Mouse (Mus musculus): Measurements from ENCODE around the gene Jag2. TPM values are rescaled to one million over a fixed set of nuclear protein-coding genes. Genes with fewer than 3 reads are reported as not detected.

The Jag2 gene
- polyA plus RNA-seq, 1 experiment, result 23.0 TPM

GRCm38 (mm10) chr12:112961428-112961827 is 31.9 kb upstream of the Jag2 start:
- 4% methylated on average over 7 of the region's 7 CpGs for WGBS
- Histone ChIP-seq H3K27ac (ENCODE audit: insufficient read depth, low read length) (peak overlapping the region; percentile 37), H3K27me3 (ENCODE audit: control insufficient read depth, insufficient read depth, low read length) (no peaks in the 10 kb centered on the region), H3K4me3 (replicated peaks; ENCODE audit: insufficient read depth, low read depth, low read length) (no peak overlapping the region), H3K4me1 (ENCODE audit: control insufficient read depth, insufficient read depth, low read length) (peaks cover 31% of the 10 kb centered on the region)
- DNase-seq, result peak; percentile 72 to 83
- no peak for TF ChIP-seq POLR2A (IDR thresholded peaks at IDR 0.05; ENCODE audit: borderline replicate concordance, insufficient read depth, low read length)
- TF ChIP-seq CTCF (IDR thresholded peaks at IDR 0.05; ENCODE audit: borderline replicate concordance, insufficient read depth, low read depth, low read length), result no peak

- no peak for DNase-seq
- peaks cover 22% of the 10 kb centered on the region for H3K4me1 ChIP-seq (ENCODE audit: control insufficient read depth, insufficient read depth, low read length)
- 71% methylated on average over 8 of the region's 8 CpGs for WGBS
- TF ChIP-seq CTCF (IDR thresholded peaks at IDR 0.05; ENCODE audit: borderline replicate concordance, insufficient read depth, low read depth, low read length) (no peak), POLR2A (IDR thresholded peaks at IDR 0.05; ENCODE audit: borderline replicate concordance, insufficient read depth, low read length) (no peak)
- H3K27ac ChIP-seq (ENCODE audit: insufficient read depth, low read length), result no peak overlapping the region
- H3K4me3 ChIP-seq (replicated peaks; ENCODE audit: insufficient read depth, low read depth, low read length), result no peak overlapping the region
- H3K27me3 ChIP-seq (ENCODE audit: control insufficient read depth, insufficient read depth, low read length), result no peaks in the 10 kb centered on the region
Observed at GRCm38 (mm10) chr12:112959421-112959820, 29.8 kb upstream of the Jag2 start.

DNA sequence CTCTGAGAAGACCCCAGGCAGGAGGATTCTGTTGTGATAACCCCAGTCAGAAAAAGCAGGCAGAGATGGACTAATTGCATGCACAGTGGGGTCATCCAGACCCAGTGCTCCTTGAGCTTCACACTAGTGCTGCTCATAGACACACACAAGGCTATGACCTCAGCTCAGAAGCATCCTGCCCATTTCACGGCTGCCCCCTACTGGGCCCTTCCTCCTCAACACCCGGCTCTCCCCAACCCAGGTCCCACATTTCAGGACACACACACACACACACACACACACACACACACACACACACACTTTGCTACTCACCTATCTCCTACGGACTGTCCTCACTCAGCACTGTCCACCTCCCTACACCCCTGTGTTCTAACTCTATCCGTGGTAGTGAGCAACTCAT is 28.7 kb upstream of the Jag2 start:
- peak in 1 of 2 experiments; percentile 42 for DNase-seq
- Histone ChIP-seq H3K27me3 (ENCODE audit: control insufficient read depth, insufficient read depth, low read length) (no peaks in the 10 kb centered on the region), H3K4me3 (replicated peaks; ENCODE audit: insufficient read depth, low read depth, low read length) (no peak overlapping the region), H3K4me1 (ENCODE audit: control insufficient read depth, insufficient read depth, low read length) (peaks cover 25% of the 10 kb centered on the region), H3K27ac (ENCODE audit: insufficient read depth, low read length) (no peak overlapping the region)
- TF ChIP-seq CTCF (IDR thresholded peaks at IDR 0.05; ENCODE audit: borderline replicate concordance, insufficient read depth, low read depth, low read length), result peak; percentile 46; the same call in 1 of the 2 replicates
- no peak for TF ChIP-seq POLR2A (IDR thresholded peaks at IDR 0.05; ENCODE audit: borderline replicate concordance, insufficient read depth, low read length)
- 48% methylated on average over 4 of the region's 4 CpGs for WGBS

GRCm38 (mm10) chr12:112955800-112956199 is 26.2 kb upstream of the Jag2 start:
- peak; percentile 76 to 86 for DNase-seq
- 32% methylated on average over 4 of the region's 4 CpGs for WGBS
- H3K4me1 ChIP-seq (ENCODE audit: control insufficient read depth, insufficient read depth, low read length), result peaks cover 30% of the 10 kb centered on the region
- H3K4me3 ChIP-seq (replicated peaks; ENCODE audit: insufficient read depth, low read depth, low read length), result no peak overlapping the region
- H3K27me3 ChIP-seq (ENCODE audit: control insufficient read depth, insufficient read depth, low read length), result no peaks in the 10 kb centered on the region
- TF ChIP-seq POLR2A (IDR thresholded peaks at IDR 0.05; ENCODE audit: borderline replicate concordance, insufficient read depth, low read length), result no peak
- peak; percentile 97 for TF ChIP-seq CTCF (IDR thresholded peaks at IDR 0.05; ENCODE audit: borderline replicate concordance, insufficient read depth, low read depth, low read length)
- H3K27ac ChIP-seq (ENCODE audit: insufficient read depth, low read length), result no peak overlapping the region

DNA sequence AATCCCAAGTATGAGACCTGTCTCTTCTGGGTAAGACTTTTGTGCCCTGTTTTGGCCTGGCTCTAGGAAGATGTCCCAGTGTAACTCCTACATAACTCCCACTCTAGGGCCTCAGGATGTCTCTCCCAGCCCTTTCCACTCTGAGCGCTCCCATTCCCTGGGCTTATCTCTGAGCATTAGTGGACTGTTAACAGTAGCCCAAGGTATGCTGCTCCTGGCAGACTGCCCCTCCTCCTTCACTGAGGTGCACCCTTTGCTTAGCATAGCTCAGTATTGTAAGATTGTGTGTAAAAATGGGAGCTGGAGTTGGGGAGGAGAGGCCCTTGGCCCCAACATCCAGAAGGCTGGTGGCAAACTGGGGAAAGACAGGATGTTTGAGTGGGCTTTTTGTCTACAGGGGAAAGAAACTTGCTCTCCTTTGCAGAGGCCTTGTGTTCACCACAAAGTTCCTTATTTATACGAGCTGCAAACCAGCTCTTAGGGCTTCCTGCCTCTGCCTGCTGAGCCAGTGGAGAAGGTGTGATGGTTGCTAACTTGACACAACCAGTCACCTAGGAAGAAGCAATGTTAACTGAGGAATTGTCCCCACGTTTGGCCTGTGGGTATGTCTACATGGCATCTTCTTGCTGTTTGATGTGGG is 23.5 kb upstream of the Jag2 start:
- H3K27ac ChIP-seq (ENCODE audit: insufficient read depth, low read length), result no peak overlapping the region
- DNase-seq, result no peak
- H3K4me3 ChIP-seq (replicated peaks; ENCODE audit: insufficient read depth, low read depth, low read length), result no peak overlapping the region
- H3K4me1 ChIP-seq (ENCODE audit: control insufficient read depth, insufficient read depth, low read length), result peaks cover 27% of the 10 kb centered on the region
- no peak for TF ChIP-seq POLR2A (IDR thresholded peaks at IDR 0.05; ENCODE audit: borderline replicate concordance, insufficient read depth, low read length)
- no peak for TF ChIP-seq CTCF (IDR thresholded peaks at IDR 0.05; ENCODE audit: borderline replicate concordance, insufficient read depth, low read depth, low read length)
- H3K27me3 ChIP-seq (ENCODE audit: control insufficient read depth, insufficient read depth, low read length), result no peaks in the 10 kb centered on the region
- 78% methylated on average over 3 of the region's 3 CpGs for WGBS

- DNase-seq, result peak; percentile 65 to 78
- Histone ChIP-seq H3K4me3 (replicated peaks; ENCODE audit: insufficient read depth, low read depth, low read length) (no peak overlapping the region), H3K4me1 (ENCODE audit: control insufficient read depth, insufficient read depth, low read length) (peaks cover 26% of the 10 kb centered on the region), H3K27me3 (ENCODE audit: control insufficient read depth, insufficient read depth, low read length) (no peaks in the 10 kb centered on the region), H3K27ac (ENCODE audit: insufficient read depth, low read length) (no peak overlapping the region)
- TF ChIP-seq POLR2A (IDR thresholded peaks at IDR 0.05; ENCODE audit: borderline replicate concordance, insufficient read depth, low read length) (no peak), CTCF (IDR thresholded peaks at IDR 0.05; ENCODE audit: borderline replicate concordance, insufficient read depth, low read depth, low read length) (no peak)
- WGBS, result 11% methylated on average over 8 of the region's 8 CpGs
Observed at GRCm38 (mm10) chr12:112952433-112952832, 22.9 kb upstream of the Jag2 start.

- no peak for DNase-seq
- H3K4me1 ChIP-seq (ENCODE audit: control insufficient read depth, insufficient read depth, low read length), result peaks cover 26% of the 10 kb centered on the region
- no peak overlapping the region for H3K4me3 ChIP-seq (replicated peaks; ENCODE audit: insufficient read depth, low read depth, low read length)
- H3K27me3 ChIP-seq (ENCODE audit: control insufficient read depth, insufficient read depth, low read length), result no peaks in the 10 kb centered on the region
- no peak for TF ChIP-seq POLR2A (IDR thresholded peaks at IDR 0.05; ENCODE audit: borderline replicate concordance, insufficient read depth, low read length)
- no peak for TF ChIP-seq CTCF (IDR thresholded peaks at IDR 0.05; ENCODE audit: borderline replicate concordance, insufficient read depth, low read depth, low read length)
- 49% methylated on average over 7 of the region's 7 CpGs for WGBS
- peak overlapping the region; percentile 34 for H3K27ac ChIP-seq (ENCODE audit: insufficient read depth, low read length)
Observed at GRCm38 (mm10) chr12:112951150-112951842, 21.7 kb upstream of the Jag2 start.

- H3K4me1 ChIP-seq (ENCODE audit: control insufficient read depth, insufficient read depth, low read length), result peaks cover 26% of the 10 kb centered on the region
- H3K27me3 ChIP-seq (ENCODE audit: control insufficient read depth, insufficient read depth, low read length), result no peaks in the 10 kb centered on the region
- peak overlapping the region; percentile 34 for H3K27ac ChIP-seq (ENCODE audit: insufficient read depth, low read length)
- TF ChIP-seq CTCF (IDR thresholded peaks at IDR 0.05; ENCODE audit: borderline replicate concordance, insufficient read depth, low read depth, low read length), result no peak
- no peak for TF ChIP-seq POLR2A (IDR thresholded peaks at IDR 0.05; ENCODE audit: borderline replicate concordance, insufficient read depth, low read length)
- DNase-seq, result no peak
- WGBS, result 6% methylated on average over 6 of the region's 6 CpGs
- H3K4me3 ChIP-seq (replicated peaks; ENCODE audit: insufficient read depth, low read depth, low read length), result peak overlapping the region; percentile 67
Observed at GRCm38 (mm10) chr12:112950761-112951129, 21.2 kb upstream of the Jag2 start.

Data from cerebellum, adult 2 months (tissue).